Mouse (Mus musculus) ES-Bruce4 (cell line): ENCODE measurements at regions not wholly inside any gene's neighbourhood (a gene's known extent, or its start where the extent isn't known, plus 50 kb on each side); places are given as distances from the start of the nearest gene placed in this dataset.

ENCODE experiments used
- H3K27ac ChIP-seq: 2 replicates; pipeline ENCODE4 v1.5.1; 2012; ENCODE audit warnings: low read length, inconsistent platforms; ENCODE audit not compliant: insufficient read depth
- H3K27me3 ChIP-seq: 2 replicates; pipeline ENCODE4 v1.6.1; 2012; ENCODE audit warnings: mild to moderate bottlenecking, low read length, inconsistent platforms; ENCODE audit not compliant: control insufficient read depth, poor library complexity, insufficient read depth, severe bottlenecking
- H3K36me3 ChIP-seq: 2 replicates; pipeline ENCODE4 v1.6.1; 2012; ENCODE audit warnings: inconsistent platforms, mild to moderate bottlenecking, low read length, moderate library complexity; ENCODE audit not compliant: control insufficient read depth, poor library complexity, insufficient read depth, severe bottlenecking
- H3K4me1 ChIP-seq: one replicate; pipeline ENCODE4 v1.8.1; 2011; ENCODE audit warnings: low read length; ENCODE audit not compliant: control insufficient read depth, insufficient read depth
- H3K4me3 ChIP-seq: 2 replicates; pipeline ENCODE4 v1.5.1; 2011; ENCODE audit warnings: low read depth, mild to moderate bottlenecking, low read length
- H3K9ac ChIP-seq: 2 replicates; pipeline ENCODE4 v1.6.1; 2012; ENCODE audit warnings: low read depth, mild to moderate bottlenecking, inconsistent platforms; ENCODE audit not compliant: poor library complexity, severe bottlenecking
- H3K9me3 ChIP-seq: replicated peaks from 2 replicates; pipeline ENCODE4 v1.6.1; 2012; ENCODE audit warnings: mild to moderate bottlenecking, low read length, inconsistent platforms; ENCODE audit not compliant: control insufficient read depth, poor library complexity, insufficient read depth, severe bottlenecking
- CTCF ChIP-seq: IDR thresholded peaks from one replicate; pipeline ENCODE4 v1.8.1; 2011; ENCODE audit warnings: low read depth, low read length
- EP300 ChIP-seq: IDR thresholded peaks from 2 replicates; pipeline ENCODE4 v1.6.1; 2011; ENCODE audit warnings: low read depth, low read length; ENCODE audit not compliant: insufficient read depth
- POLR2A ChIP-seq: IDR thresholded peaks from one replicate; pipeline ENCODE4 v1.8.1; 2011; ENCODE audit warnings: low read length; ENCODE audit not compliant: insufficient read depth

DNA sequence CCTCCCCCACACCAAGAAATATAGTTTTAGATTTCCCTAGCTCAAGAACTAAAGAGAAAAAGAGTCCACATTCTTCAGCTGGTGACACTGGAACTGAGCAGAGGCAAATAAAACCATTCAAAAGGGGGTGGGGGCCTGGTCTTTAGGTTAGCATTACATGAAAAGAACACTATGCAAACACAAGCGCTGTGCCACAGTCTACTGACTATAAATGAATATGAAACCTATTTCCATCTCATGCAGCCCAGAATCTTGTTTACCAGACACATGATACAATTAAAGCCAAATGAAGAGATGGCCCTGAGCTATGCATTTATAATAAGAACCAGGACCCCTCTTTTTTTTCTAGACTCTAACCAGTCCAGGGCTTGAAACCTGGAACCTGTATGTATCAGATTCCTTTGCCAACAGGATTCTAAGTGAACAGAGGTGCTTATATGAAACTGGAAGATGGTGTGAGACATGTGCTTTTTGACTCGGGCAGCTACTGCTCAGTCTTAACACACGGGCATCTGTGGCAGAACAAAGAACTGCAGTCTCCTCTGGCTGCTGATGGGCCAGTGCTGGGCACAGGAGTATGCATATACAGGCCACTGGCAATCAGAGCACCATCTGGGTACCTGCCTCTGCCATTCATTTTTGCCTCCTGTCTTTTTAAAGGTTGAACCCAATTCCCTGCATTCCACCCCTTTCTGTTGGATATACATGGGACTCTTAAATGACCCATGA is 308.5 kb downstream of the Sox4 start:
- Histone ChIP-seq H3K27ac (no peak overlapping the region), H3K4me1 (no peaks in the 10 kb centered on the region)
- no peak for TF ChIP-seq CTCF
- TF ChIP-seq POLR2A, result no peak
- no peak for TF ChIP-seq EP300

GRCm38 (mm10) chr13:28640826-28641225 is 312.7 kb downstream of the Sox4 start:
- Histone ChIP-seq H3K27me3 (no peaks in the 10 kb centered on the region), H3K36me3 (no peaks in the 10 kb centered on the region), H3K4me3 (no peak overlapping the region), H3K9me3 (no peaks in the 10 kb centered on the region), H3K27ac (no peak overlapping the region), H3K9ac (no peak overlapping the region), H3K4me1 (no peaks in the 10 kb centered on the region)
- TF ChIP-seq POLR2A (no peak), EP300 (no peak), CTCF (no peak)

More for the DNA sequence above, 308.5 kb downstream of the Sox4 start:
- H3K36me3 ChIP-seq, result no peaks in the 10 kb centered on the region
- H3K27me3 ChIP-seq, result no peaks in the 10 kb centered on the region
- no peaks in the 10 kb centered on the region for H3K9me3 ChIP-seq
- H3K9ac ChIP-seq, result no peak overlapping the region
- H3K4me3 ChIP-seq, result no peak overlapping the region

DNA sequence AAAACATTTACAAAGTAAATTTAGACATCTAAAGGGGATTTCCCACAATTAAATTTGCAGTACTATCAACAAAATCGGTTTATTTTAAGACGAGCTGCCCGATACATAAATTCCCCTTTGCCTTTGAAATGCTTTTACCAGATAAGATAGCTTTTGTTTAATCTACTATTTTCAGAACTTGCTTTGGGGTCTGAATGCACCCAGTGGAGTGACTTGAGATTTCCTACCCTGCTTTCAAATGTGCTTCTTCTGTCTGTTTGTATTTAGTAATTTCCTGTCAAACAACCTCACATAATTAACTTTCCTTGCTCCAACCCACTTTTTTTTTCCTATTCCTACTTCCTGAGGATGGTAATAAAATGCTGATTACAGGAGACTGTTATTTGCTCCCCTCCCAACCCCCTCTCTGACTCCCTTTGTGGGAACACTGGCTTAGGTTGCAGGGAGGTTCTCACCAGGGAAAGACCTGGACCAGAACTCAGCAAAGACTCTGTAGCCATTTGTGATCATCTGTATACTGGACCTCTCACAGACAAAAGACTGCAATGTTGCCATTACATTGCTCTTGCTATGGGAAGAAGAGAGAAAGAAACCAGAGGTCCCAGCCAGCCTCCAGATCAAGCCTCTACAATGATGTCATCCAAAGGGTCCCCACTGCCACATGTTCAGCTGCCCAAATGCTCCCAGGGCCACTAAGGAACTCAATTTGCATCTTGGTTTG is 318.1 kb downstream of the Sox4 start:
- Histone ChIP-seq H3K4me1 (no peaks in the 10 kb centered on the region), H3K27ac (no peak overlapping the region), H3K27me3 (no peaks in the 10 kb centered on the region), H3K36me3 (no peaks in the 10 kb centered on the region), H3K9ac (no peak overlapping the region), H3K4me3 (no peak overlapping the region), H3K9me3 (no peaks in the 10 kb centered on the region)
- TF ChIP-seq CTCF, result no peak
- no peak for TF ChIP-seq POLR2A
- no peak for TF ChIP-seq EP300

DNA sequence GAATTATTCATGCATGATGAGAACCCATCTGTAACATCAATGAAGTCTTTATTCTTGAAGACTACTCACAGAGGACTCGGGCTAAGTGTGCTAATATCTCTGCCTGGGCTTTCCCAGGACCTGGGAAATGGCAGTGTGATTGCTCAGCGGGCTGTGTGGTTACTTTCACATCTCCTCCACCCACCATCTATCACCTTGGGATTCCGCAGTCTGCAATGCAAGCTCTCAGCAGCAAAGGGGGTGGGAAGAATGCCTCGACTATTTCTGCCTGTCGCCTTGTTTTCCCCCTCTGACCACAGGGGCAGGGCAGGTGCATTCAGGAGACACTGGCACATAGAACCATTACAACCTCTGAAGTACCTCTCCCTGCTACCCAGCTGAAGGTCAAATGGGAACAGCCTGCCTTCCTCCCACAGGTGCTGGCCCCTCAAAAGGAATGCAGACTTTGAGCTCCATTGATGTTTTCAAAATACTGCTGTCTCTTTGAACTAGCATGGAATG is 319.9 kb downstream of the Sox4 start:
- no peaks in the 10 kb centered on the region for H3K9me3 ChIP-seq
- no peak overlapping the region for H3K27ac ChIP-seq
- no peaks in the 10 kb centered on the region for H3K4me1 ChIP-seq
- no peak overlapping the region for H3K4me3 ChIP-seq
- no peak overlapping the region for H3K9ac ChIP-seq
- no peaks in the 10 kb centered on the region for H3K36me3 ChIP-seq
- H3K27me3 ChIP-seq, result no peaks in the 10 kb centered on the region
- TF ChIP-seq EP300, result no peak
- TF ChIP-seq CTCF, result no peak
- TF ChIP-seq POLR2A, result no peak

DNA sequence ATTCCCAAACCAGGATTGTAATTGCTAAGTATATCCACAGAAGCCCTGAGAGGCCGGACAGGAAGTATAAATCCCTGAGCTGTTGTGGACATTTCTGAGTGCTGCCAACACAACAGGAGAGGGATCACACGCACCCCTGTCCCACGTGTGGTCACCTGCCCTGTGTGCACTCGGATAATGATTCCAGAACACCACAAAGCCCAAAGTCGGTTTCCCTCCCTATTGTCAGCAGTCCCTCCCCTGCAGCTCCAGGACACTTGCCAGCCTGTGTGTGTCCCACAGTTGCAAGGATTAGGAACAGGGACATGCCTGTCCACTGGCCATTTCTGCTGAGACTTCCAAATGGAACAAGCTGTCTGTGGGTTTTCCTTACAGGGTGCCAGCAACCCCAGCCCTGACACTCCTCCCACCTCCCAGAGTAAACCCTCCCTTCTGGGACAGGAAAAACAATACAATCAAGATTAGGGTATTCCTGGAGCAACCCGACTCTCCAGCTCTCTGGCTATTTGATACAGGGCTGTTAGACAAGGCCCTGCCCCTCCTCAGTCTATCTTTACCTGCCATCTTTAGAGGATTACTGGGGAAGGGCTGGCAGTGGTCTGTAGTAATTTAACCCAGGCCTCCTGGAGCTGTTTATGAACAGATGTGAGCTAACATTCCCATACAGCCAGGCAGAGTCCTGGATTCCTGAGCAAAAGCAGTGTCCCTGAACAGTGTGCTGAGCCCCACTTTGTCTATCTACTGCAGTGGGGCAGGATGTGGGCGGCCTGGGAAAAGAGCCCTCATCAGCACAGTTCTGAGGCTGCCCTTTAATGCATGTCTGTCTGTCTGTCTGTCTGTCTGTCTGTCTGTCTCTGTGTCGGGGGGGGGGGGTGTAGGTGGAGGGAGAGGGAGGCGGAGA is 323.8 kb downstream of the Sox4 start:
- H3K4me3 ChIP-seq, result no peak overlapping the region
- H3K27ac ChIP-seq, result no peak overlapping the region
- H3K4me1 ChIP-seq, result no peaks in the 10 kb centered on the region
- TF ChIP-seq CTCF (no peak), EP300 (no peak), POLR2A (no peak)
- no peaks in the 10 kb centered on the region for H3K36me3 ChIP-seq
- H3K9me3 ChIP-seq, result no peaks in the 10 kb centered on the region
- no peaks in the 10 kb centered on the region for H3K27me3 ChIP-seq
- no peak overlapping the region for H3K9ac ChIP-seq

DNA sequence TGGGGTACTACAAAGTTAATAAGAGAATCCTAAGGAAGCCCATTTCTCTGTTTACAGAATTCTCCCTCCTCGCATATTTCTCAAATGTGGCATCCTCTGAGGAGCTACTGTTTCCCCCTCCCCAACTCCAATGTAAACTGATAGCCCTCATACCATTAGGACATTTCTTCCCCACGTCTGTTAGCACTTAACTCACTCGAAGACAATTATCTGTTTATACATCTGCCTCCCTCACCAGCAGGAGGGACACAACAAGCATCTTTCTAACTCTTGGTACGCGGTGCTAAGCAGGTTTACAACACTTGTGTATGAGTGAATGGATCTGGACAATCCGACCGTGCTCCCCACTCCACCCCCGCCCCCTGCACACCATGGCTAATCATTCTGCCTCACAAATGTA is 324.8 kb downstream of the Sox4 start:
- Histone ChIP-seq H3K4me3 (no peak overlapping the region), H3K27ac (no peak overlapping the region), H3K4me1 (no peaks in the 10 kb centered on the region), H3K27me3 (no peaks in the 10 kb centered on the region), H3K36me3 (no peaks in the 10 kb centered on the region), H3K9ac (no peak overlapping the region), H3K9me3 (no peaks in the 10 kb centered on the region)
- TF ChIP-seq POLR2A (no peak), CTCF (no peak), EP300 (no peak)
